15 mouse cellular contexts compared by ENCODE assay signal in the genomic region with DNA sequence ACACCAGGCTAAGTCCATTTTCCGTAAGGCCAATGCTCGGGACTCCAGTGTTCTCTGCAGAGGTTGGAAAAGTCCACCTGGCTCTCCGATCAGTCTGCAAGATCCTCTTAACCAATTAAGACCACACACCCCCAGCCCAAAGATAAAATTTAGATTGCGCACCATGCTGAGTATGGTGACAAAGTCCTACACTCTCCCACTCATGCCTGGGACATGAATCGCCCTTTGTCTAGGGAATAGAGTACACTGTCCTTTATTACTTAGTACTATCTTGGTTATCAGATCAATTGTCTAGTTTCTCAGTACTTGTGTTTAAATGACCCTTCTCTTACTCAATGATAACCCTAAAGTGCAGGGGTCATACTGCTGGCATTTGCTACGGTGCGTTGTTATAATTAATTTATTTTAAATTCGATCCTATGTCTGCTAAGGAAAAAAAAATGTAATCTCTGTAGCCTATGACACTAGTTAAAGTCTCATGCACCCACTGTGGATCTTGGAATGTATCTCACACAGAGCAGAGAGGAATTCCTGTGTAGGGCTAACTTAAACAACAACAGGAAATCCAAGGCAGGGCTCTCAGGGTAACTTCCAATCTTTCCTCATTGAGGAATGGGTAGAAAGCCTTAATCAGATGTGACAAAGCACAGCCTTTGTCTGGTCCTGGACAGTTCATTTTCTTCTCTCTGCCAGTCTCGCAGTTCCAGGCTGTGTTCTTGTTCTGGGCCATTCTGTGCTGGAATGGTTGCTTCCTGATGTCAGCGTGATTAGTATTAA.
DNase-seq lines count a peak whose midpoint lies in the region; ATAC-seq and TF ChIP-seq lines count a peak whose summit lies in the region.
"Had no signal": no experiment of that assay in that cellular context is flagged by ENCODE, and none has a peak within 500 bp of the region (broad histone marks: within the 10 kb centered on the region; RNA-seq: fewer than 3 reads in every experiment).

No protein-coding gene starts in this region.

- H3K4me3 ChIP-seq in hindbrain, embryonic 11.5 days (ENCODE audit: low read depth, low read length) = no peak overlapping the region
- no peak overlapping the region for H3K4me3 ChIP-seq in hindbrain, embryonic 12.5 days
- no peak overlapping the region for H3K4me3 ChIP-seq in lung, embryonic 16.5 days (ENCODE audit: low read length)
- H3K4me3 ChIP-seq in hindbrain, embryonic 14.5 days (replicated peaks; ENCODE audit: low read length) = no peak overlapping the region
- H3K4me3 ChIP-seq in intestine, postnatal 0 days (ENCODE audit: low read depth, low read length) = no peak overlapping the region
- H3K4me3 ChIP-seq: forebrain, embryonic 13.5 days; limb, embryonic 13.5 days; myocyte had no signal

- no peaks in the 10 kb centered on the region for H3K27me3 ChIP-seq in hindbrain, embryonic 11.5 days (ENCODE audit: control insufficient read depth, insufficient read depth, low read length)
- H3K27me3 ChIP-seq in hindbrain, embryonic 12.5 days = no peaks in the 10 kb centered on the region
- H3K27me3 ChIP-seq in lung, embryonic 16.5 days (ENCODE audit: control insufficient read depth, insufficient read depth, low read depth, low read length) = no peaks in the 10 kb centered on the region
- no peaks in the 10 kb centered on the region for H3K27me3 ChIP-seq in hindbrain, embryonic 14.5 days (ENCODE audit: control insufficient read depth, insufficient read depth, low read length)
- H3K27me3 ChIP-seq in intestine, postnatal 0 days (replicated peaks; ENCODE audit: control insufficient read depth, insufficient read depth, low read length) = no peaks in the 10 kb centered on the region
- H3K27me3 ChIP-seq: forebrain, embryonic 13.5 days; limb, embryonic 13.5 days had no signal

- H3K4me1 ChIP-seq in hindbrain, embryonic 11.5 days (replicated peaks; ENCODE audit: control insufficient read depth, insufficient read depth, low read length) = no peaks in the 10 kb centered on the region; the same call in 1 of the 2 replicates
- H3K4me1 ChIP-seq in hindbrain, embryonic 12.5 days = peaks cover 21% of the 10 kb centered on the region
- H3K4me1 ChIP-seq in lung, embryonic 16.5 days (replicated peaks; ENCODE audit: control insufficient read depth, insufficient read depth, low read length) = 0 out of 2 replicates have a peak, but pooled peaks cover 3% of the 10 kb centered on the region
- peaks cover 13% of the 10 kb centered on the region for H3K4me1 ChIP-seq in hindbrain, embryonic 14.5 days (replicated peaks; ENCODE audit: control insufficient read depth, insufficient read depth, low read length)
- H3K4me1 ChIP-seq in intestine, postnatal 0 days (replicated peaks; ENCODE audit: control insufficient read depth, insufficient read depth, low read length) = 0 out of 2 replicates have a peak, but pooled peaks cover 3% of the 10 kb centered on the region
- H3K4me1 ChIP-seq: limb, embryonic 13.5 days had no signal

- 75% methylated on average over 10 of the region's 10 CpGs for WGBS in hindbrain, embryonic 11.5 days
- 69% methylated on average over 10 of the region's 10 CpGs for whole genome bisulfite sequencing in hindbrain, embryonic 12.5 days
- WGBS in lung, embryonic 16.5 days = 31% methylated on average over 10 of the region's 10 CpGs
- 68% methylated on average over 10 of the region's 10 CpGs for WGBS in hindbrain, embryonic 14.5 days
- WGBS in intestine, postnatal 0 days = 36% methylated on average over 10 of the region's 10 CpGs

- H3K27ac ChIP-seq in hindbrain, embryonic 11.5 days (ENCODE audit: low read depth, low read length) = no peak overlapping the region; the same call in 1 of the 2 replicates
- H3K27ac ChIP-seq in hindbrain, embryonic 12.5 days = no peak overlapping the region
- 0 out of 2 replicates have a peak overlapping the region, but pooled peaks have one; percentile 40 for H3K27ac ChIP-seq in lung, embryonic 16.5 days (ENCODE audit: low read length)
- H3K27ac ChIP-seq in hindbrain, embryonic 14.5 days = 0 out of 2 replicates have a peak overlapping the region, but pooled peaks have one; percentile 26
- no peak overlapping the region for H3K27ac ChIP-seq in intestine, postnatal 0 days (ENCODE audit: low read depth, low read length)
- H3K27ac ChIP-seq: forebrain, embryonic 13.5 days; limb, embryonic 13.5 days had no signal

- H3K36me3 ChIP-seq in hindbrain, embryonic 11.5 days (ENCODE audit: control insufficient read depth, insufficient read depth, low read length) = no peaks in the 10 kb centered on the region
- no peaks in the 10 kb centered on the region for H3K36me3 ChIP-seq in hindbrain, embryonic 12.5 days
- no peaks in the 10 kb centered on the region for H3K36me3 ChIP-seq in lung, embryonic 16.5 days (ENCODE audit: control insufficient read depth, insufficient read depth, low read length)
- no peaks in the 10 kb centered on the region for H3K36me3 ChIP-seq in hindbrain, embryonic 14.5 days (replicated peaks; ENCODE audit: control insufficient read depth, insufficient read depth)
- no peaks in the 10 kb centered on the region for H3K36me3 ChIP-seq in intestine, postnatal 0 days (ENCODE audit: control insufficient read depth, insufficient read depth)
- H3K36me3 ChIP-seq: limb, embryonic 13.5 days had no signal

- no peak for ATAC-seq in hindbrain, embryonic 11.5 days (ENCODE audit: low FRiP score)
- ATAC-seq in hindbrain, embryonic 12.5 days (ENCODE audit: low FRiP score) = no peak
- peak; percentile 51; the same call in 1 of the 2 replicates for ATAC-seq in lung, embryonic 16.5 days (ENCODE audit: low read depth)
- no peak for ATAC-seq in hindbrain, embryonic 14.5 days (ENCODE audit: low FRiP score)
- ATAC-seq in intestine, postnatal 0 days = peak; percentile 73

- DNase-seq in hindbrain, embryonic 11.5 days (ENCODE audit: low spot score) = no peak
- no peak for DNase-seq in lung, postnatal 14 days
- no peak for DNase-seq in hindbrain, embryonic 14.5 days (ENCODE audit: low spot score)
- no peak for DNase-seq in spleen, adult 12 weeks (ENCODE audit: low spot score)
- DNase-seq: cerebellum, adult 9-10 months; heart, postnatal 14 days; kidney, postnatal 10 days; thymus, postnatal 14 days had no signal

- no peak for TF ChIP-seq CTCF in intestine, postnatal 0 days (IDR thresholded peaks at IDR 0.05; ENCODE audit: low read depth)

- 0 out of 2 replicates have a peak overlapping the region, but pooled peaks have one; percentile 15 for H3K9ac ChIP-seq in hindbrain, embryonic 11.5 days (ENCODE audit: low read depth, low read length)
- no peak overlapping the region for H3K9ac ChIP-seq in hindbrain, embryonic 12.5 days
- H3K9ac ChIP-seq in lung, embryonic 16.5 days (ENCODE audit: low read length) = no peak overlapping the region
- 0 out of 2 replicates have a peak overlapping the region, but pooled peaks have one; percentile 22 for H3K9ac ChIP-seq in hindbrain, embryonic 14.5 days
- H3K9ac ChIP-seq in intestine, postnatal 0 days (ENCODE audit: low read depth, low read length) = no peak overlapping the region
- H3K9ac ChIP-seq: forebrain, embryonic 13.5 days; limb, embryonic 13.5 days had no signal

- H3K4me2 ChIP-seq in hindbrain, embryonic 11.5 days (replicated peaks; ENCODE audit: low read depth, low read length) = no peak overlapping the region
- no peak overlapping the region for H3K4me2 ChIP-seq in hindbrain, embryonic 12.5 days (replicated peaks)
- H3K4me2 ChIP-seq in lung, embryonic 16.5 days (ENCODE audit: low read depth, low read length) = 0 out of 2 replicates have a peak overlapping the region, but pooled peaks have one; percentile 6
- no peak overlapping the region for H3K4me2 ChIP-seq in hindbrain, embryonic 14.5 days (replicated peaks)
- no peak overlapping the region for H3K4me2 ChIP-seq in intestine, postnatal 0 days (replicated peaks; ENCODE audit: low read depth)
- H3K4me2 ChIP-seq: forebrain, embryonic 13.5 days; heart, embryonic 11.5 days; limb, embryonic 13.5 days had no signal

- no peaks in the 10 kb centered on the region for H3K9me3 ChIP-seq in hindbrain, embryonic 11.5 days (ENCODE audit: control insufficient read depth, low read length)
- H3K9me3 ChIP-seq in hindbrain, embryonic 12.5 days (replicated peaks) = no peaks in the 10 kb centered on the region
- no peaks in the 10 kb centered on the region for H3K9me3 ChIP-seq in lung, embryonic 16.5 days (ENCODE audit: control insufficient read depth, low read length)
- no peaks in the 10 kb centered on the region for H3K9me3 ChIP-seq in hindbrain, embryonic 14.5 days (ENCODE audit: control insufficient read depth, low read length)
- no peaks in the 10 kb centered on the region for H3K9me3 ChIP-seq in intestine, postnatal 0 days (ENCODE audit: control insufficient read depth)
- H3K9me3 ChIP-seq: forebrain, embryonic 13.5 days; limb, embryonic 13.5 days had no signal

Comparison
In these comparisons a context has a peak if more than half of its experiments do, and no peak if none do; other contexts are left out.
1. H3K27ac ChIP-seq: peak in lung, embryonic 16.5 days (single experiment) and hindbrain, embryonic 14.5 days (single experiment); none in hindbrain, embryonic 11.5 days (single experiment), hindbrain, embryonic 12.5 days (single experiment) and intestine, postnatal 0 days (single experiment).
2. H3K9ac ChIP-seq: peak in hindbrain, embryonic 11.5 days (single experiment) and hindbrain, embryonic 14.5 days (single experiment); none in hindbrain, embryonic 12.5 days (single experiment), lung, embryonic 16.5 days (single experiment) and intestine, postnatal 0 days (single experiment).
3. ATAC-seq: peak in lung, embryonic 16.5 days (single experiment) and intestine, postnatal 0 days (single experiment); none in hindbrain, embryonic 11.5 days (single experiment), hindbrain, embryonic 12.5 days (single experiment) and hindbrain, embryonic 14.5 days (single experiment).